22 mouse cellular contexts compared by ENCODE assay signal in the genomic region with DNA sequence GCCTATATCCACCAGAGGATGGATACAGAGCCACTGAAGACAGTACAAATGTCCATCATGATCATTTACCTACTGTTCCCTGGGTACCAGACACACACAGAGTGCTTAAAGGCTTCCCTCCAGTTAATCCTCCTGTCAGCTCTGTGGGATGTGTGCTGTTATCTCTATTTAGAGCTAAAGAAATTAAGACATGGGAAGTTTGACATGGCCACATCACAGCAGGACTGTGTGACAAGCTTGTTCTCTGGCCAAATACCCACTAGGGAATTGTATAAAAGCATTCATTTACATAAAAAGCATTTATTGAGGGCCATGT.
A peak's percentile ranks its signal among the peaks of the same experiment; 100 is the strongest.
DNase-seq lines count a peak whose midpoint lies in the region; ATAC-seq and TF ChIP-seq lines count a peak whose summit lies in the region.
"Had no signal": no experiment of that assay in that cellular context is flagged by ENCODE, and none has a peak within 500 bp of the region (broad histone marks: within the 10 kb centered on the region; RNA-seq: fewer than 3 reads in every experiment).

No protein-coding gene starts in this region.

- no peaks in the 10 kb centered on the region for H3K27me3 ChIP-seq in forebrain, embryonic 16.5 days (replicated peaks; ENCODE audit: control insufficient read depth, insufficient read depth, low read length)
- peaks cover 18% of the 10 kb centered on the region; the same call in 1 of the 2 replicates for H3K27me3 ChIP-seq in forebrain, embryonic 12.5 days
- H3K27me3 ChIP-seq in midbrain, embryonic 15.5 days (replicated peaks): no peaks in the 10 kb centered on the region; the same call in 1 of the 2 replicates
- peaks cover 23% of the 10 kb centered on the region; the same call in 1 of the 2 replicates for H3K27me3 ChIP-seq in midbrain, embryonic 10.5 days (ENCODE audit: low read depth, poor library complexity, severe bottlenecking)
- H3K27me3 ChIP-seq in liver, embryonic 11.5 days (replicated peaks; ENCODE audit: control insufficient read depth, insufficient read depth, low read length): no peaks in the 10 kb centered on the region
- H3K27me3 ChIP-seq: embryonic facial prominence, embryonic 12.5 days; embryonic facial prominence, embryonic 15.5 days; hindbrain, embryonic 13.5 days; Patski had no signal

- H3K9ac ChIP-seq in forebrain, embryonic 16.5 days (replicated peaks; ENCODE audit: low read depth, low read length): no peak overlapping the region
- H3K9ac ChIP-seq in forebrain, embryonic 12.5 days: no peak overlapping the region
- no peak overlapping the region for H3K9ac ChIP-seq in midbrain, embryonic 15.5 days
- H3K9ac ChIP-seq in liver, embryonic 11.5 days (ENCODE audit: low read depth, low read length): no peak overlapping the region
- H3K9ac ChIP-seq: embryonic facial prominence, embryonic 12.5 days; embryonic facial prominence, embryonic 15.5 days; hindbrain, embryonic 13.5 days had no signal

- peak; percentile 19; the same call in 1 of the 2 replicates for TF ChIP-seq CTCF in layer of hippocampus, adult 2 months (conservative IDR thresholded peaks at IDR 0.05)

- ATAC-seq in forebrain, embryonic 16.5 days: no peak
- no peak for ATAC-seq in forebrain, embryonic 12.5 days (ENCODE audit: low FRiP score)
- ATAC-seq in midbrain, embryonic 15.5 days (replicated peaks): 0 out of 2 replicates have a peak, but pooled peaks have one; percentile 39
- no peak for ATAC-seq in liver, embryonic 11.5 days (replicated peaks; ENCODE audit: low FRiP score)
- ATAC-seq: hindbrain, embryonic 16.5 days; inflammation-experienced regulatory T-cells, adult 6 months; Patski had no signal

- no peak for DNase-seq in layer of hippocampus, adult 2 months (ENCODE audit: low spot score in 2 of 2)
- DNase-seq in layer of hippocampus, adult 11-12 months (ENCODE audit: low spot score): no peak
- no peak for DNase-seq in midbrain, embryonic 10.5 days (ENCODE audit: low spot score)
- no peak for DNase-seq in liver, embryonic 11.5 days (ENCODE audit: low spot score)
- DNase-seq: adrenal gland, postnatal 10 days; adrenal gland, postnatal 36 days; cerebellum, adult 11 months; cerebellum, adult 9-11 months; cerebellum, postnatal 25 days; gastrocnemius, adult 2 months; gastrocnemius, postnatal 14 days had no signal

- no peaks in the 10 kb centered on the region for H3K9me3 ChIP-seq in forebrain, embryonic 16.5 days (ENCODE audit: control insufficient read depth, low read length)
- H3K9me3 ChIP-seq in forebrain, embryonic 12.5 days: no peaks in the 10 kb centered on the region
- H3K9me3 ChIP-seq in midbrain, embryonic 15.5 days: no peaks in the 10 kb centered on the region
- no peaks in the 10 kb centered on the region for H3K9me3 ChIP-seq in midbrain, embryonic 10.5 days (replicated peaks)
- H3K9me3 ChIP-seq in liver, embryonic 11.5 days (ENCODE audit: control insufficient read depth, low read length): no peaks in the 10 kb centered on the region
- H3K9me3 ChIP-seq: embryonic facial prominence, embryonic 12.5 days; embryonic facial prominence, embryonic 15.5 days; hindbrain, embryonic 13.5 days had no signal

- H3K4me2 ChIP-seq in forebrain, embryonic 16.5 days (ENCODE audit: low read length): no peak overlapping the region
- no peak overlapping the region for H3K4me2 ChIP-seq in forebrain, embryonic 12.5 days
- no peak overlapping the region for H3K4me2 ChIP-seq in midbrain, embryonic 15.5 days
- H3K4me2 ChIP-seq in liver, embryonic 11.5 days: no peak overlapping the region
- H3K4me2 ChIP-seq: embryonic facial prominence, embryonic 12.5 days; embryonic facial prominence, embryonic 15.5 days; heart, embryonic 11.5 days; hindbrain, embryonic 13.5 days had no signal

- peaks cover 11% of the 10 kb centered on the region for H3K4me1 ChIP-seq in forebrain, embryonic 16.5 days (replicated peaks; ENCODE audit: control insufficient read depth, insufficient read depth, low read length)
- peaks cover 21% of the 10 kb centered on the region for H3K4me1 ChIP-seq in forebrain, embryonic 12.5 days
- H3K4me1 ChIP-seq in midbrain, embryonic 15.5 days: peaks cover 16% of the 10 kb centered on the region
- peaks cover 16% of the 10 kb centered on the region for H3K4me1 ChIP-seq in midbrain, embryonic 10.5 days
- no peaks in the 10 kb centered on the region for H3K4me1 ChIP-seq in liver, embryonic 11.5 days (replicated peaks; ENCODE audit: control insufficient read depth, insufficient read depth, low read length)
- H3K4me1 ChIP-seq: embryonic facial prominence, embryonic 12.5 days; embryonic facial prominence, embryonic 15.5 days had no signal

- H3K4me3 ChIP-seq in forebrain, embryonic 16.5 days (replicated peaks; ENCODE audit: low read length): no peak overlapping the region
- no peak overlapping the region for H3K4me3 ChIP-seq in forebrain, embryonic 12.5 days (replicated peaks)
- H3K4me3 ChIP-seq in layer of hippocampus, adult 2 months: no peak overlapping the region
- H3K4me3 ChIP-seq in midbrain, embryonic 15.5 days: no peak overlapping the region
- no peak overlapping the region for H3K4me3 ChIP-seq in midbrain, embryonic 10.5 days
- no peak overlapping the region for H3K4me3 ChIP-seq in liver, embryonic 11.5 days (ENCODE audit: low read depth, low read length)
- H3K4me3 ChIP-seq: embryonic facial prominence, embryonic 12.5 days; embryonic facial prominence, embryonic 15.5 days; gastrocnemius, adult 2 months; hindbrain, embryonic 13.5 days had no signal

- H3K36me3 ChIP-seq in forebrain, embryonic 16.5 days (ENCODE audit: control insufficient read depth, insufficient read depth): no peaks in the 10 kb centered on the region
- H3K36me3 ChIP-seq in forebrain, embryonic 12.5 days (replicated peaks): no peaks in the 10 kb centered on the region
- no peaks in the 10 kb centered on the region for H3K36me3 ChIP-seq in midbrain, embryonic 15.5 days (replicated peaks)
- H3K36me3 ChIP-seq in midbrain, embryonic 10.5 days: no peaks in the 10 kb centered on the region
- H3K36me3 ChIP-seq in liver, embryonic 11.5 days (ENCODE audit: control insufficient read depth, insufficient read depth, low read length): no peaks in the 10 kb centered on the region
- H3K36me3 ChIP-seq: embryonic facial prominence, embryonic 12.5 days; embryonic facial prominence, embryonic 15.5 days; G1E; hindbrain, embryonic 13.5 days had no signal

- peak overlapping the region; percentile 49; the same call in 1 of the 2 replicates for H3K27ac ChIP-seq in forebrain, embryonic 16.5 days (ENCODE audit: low read length)
- no peak overlapping the region for H3K27ac ChIP-seq in forebrain, embryonic 12.5 days
- H3K27ac ChIP-seq in layer of hippocampus, adult 2 months: peak overlapping the region; percentile 78
- no peak overlapping the region for H3K27ac ChIP-seq in midbrain, embryonic 15.5 days
- no peak overlapping the region for H3K27ac ChIP-seq in midbrain, embryonic 10.5 days (replicated peaks)
- H3K27ac ChIP-seq in liver, embryonic 11.5 days (ENCODE audit: low read depth, low read length): no peak overlapping the region
- H3K27ac ChIP-seq: embryonic facial prominence, embryonic 12.5 days; embryonic facial prominence, embryonic 15.5 days; gastrocnemius, adult 2 months; hindbrain, embryonic 13.5 days had no signal

Comparison
In these comparisons a context has a peak if more than half of its experiments do, and no peak if none do; other contexts are left out.
1. H3K27ac ChIP-seq: peak in forebrain, embryonic 16.5 days (single experiment) and layer of hippocampus, adult 2 months (single experiment); none in forebrain, embryonic 12.5 days (single experiment), midbrain, embryonic 15.5 days (single experiment), midbrain, embryonic 10.5 days (single experiment) and liver, embryonic 11.5 days (single experiment).